Mouse (Mus musculus) ES-Bruce4 (cell line): ENCODE measurements around the gene E130208F15Rik.

ENCODE experiments used
- CTCF ChIP-seq: IDR thresholded peaks from one replicate; pipeline ENCODE4 v1.8.1; 2011; ENCODE audit warnings: low read depth, low read length
- EP300 ChIP-seq: IDR thresholded peaks from 2 replicates; pipeline ENCODE4 v1.6.1; 2011; ENCODE audit warnings: low read depth, low read length; ENCODE audit not compliant: insufficient read depth
- POLR2A ChIP-seq: IDR thresholded peaks from one replicate; pipeline ENCODE4 v1.8.1; 2011; ENCODE audit warnings: low read length; ENCODE audit not compliant: insufficient read depth

DNA sequence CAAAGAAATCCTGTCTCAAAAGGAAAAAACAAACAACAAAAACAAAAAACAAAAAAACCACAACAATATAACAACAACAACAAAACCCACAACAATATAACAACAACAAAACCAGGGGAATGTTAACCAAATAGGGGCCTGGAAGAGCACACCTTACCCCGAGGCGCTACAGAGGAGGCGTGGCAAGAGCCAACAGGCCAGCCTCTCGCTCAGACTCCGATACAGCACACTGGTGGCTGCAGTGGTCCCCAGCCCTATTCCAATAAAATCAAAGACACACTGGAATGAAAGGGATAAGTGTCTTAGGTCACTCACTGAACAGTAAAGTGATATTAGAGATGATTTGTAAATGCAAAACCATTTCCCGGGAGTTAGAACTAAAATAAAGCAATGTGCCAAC, 42.0 kb upstream of the E130208F15Rik start:
- TF ChIP-seq POLR2A (no peak), CTCF (no peak), EP300 (no peak)
